Mouse (Mus musculus) megakaryocyte, adult 5-6 weeks (primary cell): ENCODE results near the gene Smpd3. TPM values are rescaled to one million over a fixed set of nuclear protein-coding genes. Genes with fewer than 3 reads are reported as not detected.
A peak's percentile ranks its signal among the peaks of the same experiment; 100 is the strongest.

Source experiments
- ATAC-seq: 2 replicates; pipeline ENCODE4 v1.8.0; 2016; ENCODE audit warnings: mild to moderate bottlenecking, inconsistent platforms; ENCODE audit not compliant: poor library complexity, severe bottlenecking
- total RNA-seq, 2 experiments: library from RNA; stranded (forward) in 1 of 2; stranded (reverse) in 1 of 2; fragments of 153-499, 151-499 nt in 1 of 2; fragments of 221-1000, 200-1000 nt in 1 of 2; gene quantifications; 2 replicates each; pipeline versions ENCODE4 v1.2.3 to v1.2.4; 2015 to 2017

The Smpd3 gene
- total RNA-seq (2015) (0.09 and 0.16 TPM in 2 replicates), total RNA-seq (2017) (0.07 and 0.24 TPM in 2 replicates)

- peak; percentile 95 for ATAC-seq
These were observed at the start of gene Smpd3 for GRCm38 (mm10) chr8:106337852-106338521. Gene Smpd3 (minus strand): TSS chr8:106337988.

- ATAC-seq = no peak
These were observed 43.2 kb upstream of the Smpd3 start for GRCm38 (mm10) chr8:106381026-106381425.

GRCm38 (mm10) chr8:106379357-106379756, 41.6 kb upstream of the Smpd3 start:
- ATAC-seq = no peak

GRCm38 (mm10) chr8:106378501-106379048, 40.8 kb upstream of the Smpd3 start:
- no peak for ATAC-seq

GRCm38 (mm10) chr8:106376862-106377261, 39.1 kb upstream of the Smpd3 start:
- ATAC-seq = no peak

- no peak for ATAC-seq
These were observed 38.2 kb upstream of the Smpd3 start for GRCm38 (mm10) chr8:106375957-106376356.

GRCm38 (mm10) chr8:106369069-106369468, 31.3 kb upstream of the Smpd3 start:
- ATAC-seq = no peak

GRCm38 (mm10) chr8:106368501-106368900, 30.7 kb upstream of the Smpd3 start:
- no peak for ATAC-seq

GRCm38 (mm10) chr8:106364837-106365236, 27.0 kb upstream of the Smpd3 start:
- no peak for ATAC-seq

- ATAC-seq = peak; percentile 56
These were observed 26.5 kb upstream of the Smpd3 start for GRCm38 (mm10) chr8:106364278-106364677.

- ATAC-seq = no peak
These were observed 25.5 kb upstream of the Smpd3 start for GRCm38 (mm10) chr8:106363321-106363720.

GRCm38 (mm10) chr8:106359650-106360338, 22.0 kb upstream of the Smpd3 start:
- ATAC-seq = no peak

GRCm38 (mm10) chr8:106351135-106351534, 13.3 kb upstream of the Smpd3 start:
- no peak for ATAC-seq

- no peak for ATAC-seq
These were observed 11.6 kb upstream of the Smpd3 start for GRCm38 (mm10) chr8:106349398-106349797.

GRCm38 (mm10) chr8:106346123-106346522, 8.3 kb upstream of the Smpd3 start:
- ATAC-seq = no peak

- ATAC-seq = no peak
These were observed 5.7 kb upstream of the Smpd3 start for GRCm38 (mm10) chr8:106343471-106343870.

GRCm38 (mm10) chr8:106342828-106343227, 5.0 kb upstream of the Smpd3 start:
- no peak for ATAC-seq

- peak; percentile 57 for ATAC-seq
These were observed 987 bp upstream of the Smpd3 start for GRCm38 (mm10) chr8:106338741-106339209.

GRCm38 (mm10) chr8:106336561-106336960, 1.2 kb downstream of the Smpd3 start:
- ATAC-seq = no peak

GRCm38 (mm10) chr8:106336031-106336430, 1.8 kb downstream of the Smpd3 start:
- ATAC-seq = no peak

- no peak for ATAC-seq
These were observed 2.6 kb downstream of the Smpd3 start for GRCm38 (mm10) chr8:106335196-106335595.

- ATAC-seq = no peak
These were observed 4.4 kb downstream of the Smpd3 start for GRCm38 (mm10) chr8:106333346-106333745.
